Mouse (Mus musculus) natural killer cell, adult 2 months (primary cell): Measurements from ENCODE around the gene Idi2.
"Not testable (repeated sequence)": the region's sequence is repeated elsewhere in the genome, so short reads cannot be mapped to it uniquely, and the experiment has no call there.

Experiments used
- DNase-seq, 2 experiments: peaks; one replicate each; pipeline ENCODE4 v3.0.0; 2022; ENCODE audit warnings: low spot score in 2 of 2

The Idi2 gene

DNA sequence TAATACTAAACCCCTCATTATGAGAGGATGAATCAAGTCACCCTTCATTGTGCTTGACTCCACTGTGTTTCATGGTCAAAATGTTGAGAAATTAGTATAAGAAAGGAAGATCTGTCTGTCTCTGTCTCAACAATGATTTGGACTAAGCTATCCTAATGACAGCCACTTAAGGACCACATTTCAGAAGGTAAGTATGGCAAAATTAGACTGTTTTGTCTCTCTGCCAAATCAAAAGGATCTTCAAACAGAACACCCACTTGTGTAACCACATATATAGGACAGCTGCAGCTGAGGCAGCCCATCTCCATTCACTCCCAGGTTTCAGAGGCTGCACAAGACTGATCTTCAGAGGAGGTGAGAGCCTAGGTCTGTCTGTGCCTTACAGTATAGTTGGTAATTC lies at the start of gene Idi2:
Idi2 (plus strand) TSS at position 301 of the 400 bp plus-strand sequence.
- DNase-seq: not testable (repeated sequence)

- not testable (repeated sequence) for DNase-seq
Observed at GRCm38 (mm10) chr13:8905986-8906385, 46.7 kb upstream of the Idi2 start.

DNA sequence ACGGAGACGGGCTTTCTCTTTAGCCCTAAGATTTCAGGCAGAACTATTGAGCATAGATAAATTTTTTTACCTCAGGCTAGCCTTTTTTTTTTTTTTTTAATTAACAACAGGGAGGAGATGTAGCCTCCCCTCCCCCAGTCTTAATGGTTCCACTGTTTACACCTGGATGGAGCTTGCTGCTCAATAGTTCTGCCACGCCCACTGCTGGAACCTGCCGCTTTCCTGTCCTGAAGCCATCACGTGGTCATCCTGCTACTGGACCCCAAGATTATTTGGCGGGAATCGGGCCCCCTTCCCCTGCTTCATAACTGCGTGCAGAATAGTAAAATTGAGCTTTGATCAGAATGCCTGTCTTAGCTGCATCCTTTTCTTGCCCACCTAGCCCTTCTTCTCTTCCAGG lies 38.8 kb upstream of the Idi2 start:
- DNase-seq: not testable (repeated sequence)

DNA sequence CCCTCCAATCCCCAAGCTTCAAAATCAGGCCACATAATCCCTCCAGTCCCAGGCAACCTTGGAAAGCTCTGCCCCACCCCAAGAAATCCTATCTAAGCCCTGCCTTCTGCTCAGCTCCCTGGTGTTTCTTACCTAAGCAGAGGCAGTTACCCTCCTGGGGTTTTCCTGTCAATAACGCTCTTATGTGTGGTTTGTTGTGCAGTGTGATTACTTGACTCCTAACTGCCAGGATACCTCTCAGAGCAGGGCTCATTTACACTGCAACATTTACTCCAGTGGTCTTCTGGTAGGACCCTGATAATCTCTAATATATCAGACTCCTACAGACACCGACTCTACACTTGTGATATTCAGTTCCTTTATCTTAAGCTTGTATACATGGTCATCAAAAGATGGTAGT lies 19.2 kb upstream of the Idi2 start:
- DNase-seq: no peak

DNA sequence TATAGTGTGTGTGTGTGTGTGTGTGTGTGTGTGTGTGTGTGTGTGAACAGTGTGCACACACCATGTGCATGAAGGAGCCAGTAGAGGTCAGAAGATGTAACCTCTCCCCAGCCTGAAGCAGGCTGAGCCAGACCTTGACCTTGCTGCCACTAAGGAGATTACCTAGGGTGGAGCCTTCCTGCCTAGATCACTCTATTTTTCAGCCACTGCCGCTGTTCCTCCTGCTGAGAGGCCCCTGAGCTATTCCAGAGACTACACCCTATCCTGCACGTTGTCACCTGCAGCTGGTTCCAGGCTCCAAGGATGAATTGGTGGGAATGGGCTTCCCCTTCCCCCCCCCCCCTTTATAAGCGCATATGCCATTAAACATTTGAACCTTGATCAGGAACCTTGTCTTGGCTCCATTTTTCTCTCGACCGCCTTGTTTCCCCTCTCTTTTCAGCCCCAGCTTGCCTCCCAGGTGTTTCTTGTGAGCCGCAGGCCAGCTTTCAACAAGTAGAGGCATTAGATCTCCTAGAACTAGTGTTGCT lies 15.0 kb upstream of the Idi2 start:
- not testable (repeated sequence) for DNase-seq

- not testable (repeated sequence) for DNase-seq
Observed at GRCm38 (mm10) chr13:8941110-8941509, 11.6 kb upstream of the Idi2 start.

- DNase-seq: not testable (repeated sequence)
Observed at GRCm38 (mm10) chr13:8941701-8942100, 11.0 kb upstream of the Idi2 start.

- not testable (repeated sequence) for DNase-seq
Observed at GRCm38 (mm10) chr13:8943828-8944227, 8.8 kb upstream of the Idi2 start.

- not testable (repeated sequence) for DNase-seq
Observed at GRCm38 (mm10) chr13:8948131-8948530, 4.5 kb upstream of the Idi2 start, which contains the start of gene Gm9745. TSS of gene Gm9745 (minus strand) at chr13:8948231.

- not testable (repeated sequence) for DNase-seq
Observed at GRCm38 (mm10) chr13:8955127-8955526, 2.5 kb downstream of the Idi2 start.

- DNase-seq: not testable (repeated sequence)
Observed at GRCm38 (mm10) chr13:8956873-8957272, 4.2 kb downstream of the Idi2 start.

DNA sequence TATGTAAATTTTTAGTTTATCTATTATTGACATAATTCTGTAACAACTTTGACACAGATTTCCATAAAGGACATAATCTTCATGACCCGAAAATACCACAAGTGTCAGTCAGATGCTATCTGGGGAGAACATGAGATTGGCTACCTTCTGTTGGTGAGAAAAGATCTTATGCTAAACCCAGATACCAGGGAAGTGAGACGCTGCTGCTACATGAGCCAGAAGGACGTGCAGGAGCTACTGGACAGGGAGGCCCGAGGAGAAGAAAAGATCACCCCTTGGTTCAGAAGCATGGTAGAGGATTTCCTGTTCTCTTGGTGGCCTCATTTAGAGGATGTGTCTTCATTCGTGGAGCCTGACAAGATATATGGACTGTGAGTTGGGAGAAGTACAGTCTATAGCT lies 6.4 kb downstream of the Idi2 start:
- not testable (repeated sequence) for DNase-seq

- DNase-seq: not testable (repeated sequence)
Observed at GRCm38 (mm10) chr13:8959554-8959953, 6.9 kb downstream of the Idi2 start.

GRCm38 (mm10) chr13:8961128-8961888 lies 8.6 kb downstream of the Idi2 start:
- DNase-seq: not testable (repeated sequence)

GRCm38 (mm10) chr13:8962266-8962665 lies 9.6 kb downstream of the Idi2 start:
- not testable (repeated sequence) for DNase-seq

DNA sequence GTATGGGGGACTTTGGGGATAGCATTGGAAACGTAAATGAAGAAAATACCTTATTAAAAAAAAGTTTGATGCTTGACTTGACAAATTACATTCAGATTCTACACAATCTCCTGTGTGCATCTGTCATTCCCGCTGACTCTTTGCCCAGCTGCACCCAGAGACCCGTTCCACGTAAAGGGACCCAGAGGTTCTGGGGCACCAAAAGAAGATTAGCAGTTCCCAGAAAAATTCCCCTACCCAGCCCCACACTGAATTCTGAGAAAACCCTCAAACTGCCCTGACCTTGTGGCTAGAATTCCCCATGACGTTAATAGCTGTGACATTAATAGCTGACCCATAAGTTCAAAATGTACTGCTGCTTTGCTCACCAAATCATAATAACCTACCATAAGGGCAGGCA lies 12.6 kb downstream of the Idi2 start:
- no peak for DNase-seq

GRCm38 (mm10) chr13:8967742-8968141 lies 15.1 kb downstream of the Idi2 start:
- no peak for DNase-seq

GRCm38 (mm10) chr13:8972369-8972768 lies 19.7 kb downstream of the Idi2 start:
- no peak for DNase-seq

GRCm38 (mm10) chr13:8972972-8973371 lies 20.3 kb downstream of the Idi2 start:
- no peak for DNase-seq

GRCm38 (mm10) chr13:8992231-8992630 lies 39.6 kb downstream of the Idi2 start:
- no peak for DNase-seq

- peak; percentile 12 to 13 for DNase-seq
Observed at GRCm38 (mm10) chr13:8995159-8995989, 42.7 kb downstream of the Idi2 start.
